Mouse (Mus musculus) liver, embryonic 14.5 days (tissue): ENCODE measurements around the gene Kcnma1.

ENCODE experiments used
- CTCF ChIP-seq: IDR thresholded peaks from 2 replicates; pipeline ENCODE4 v1.5.1; 2016; ENCODE audit warnings: antibody characterized with exemption, low read depth, control low read depth
- EP300 ChIP-seq: IDR thresholded peaks from 2 replicates; pipeline ENCODE4 v1.6.1; 2016; ENCODE audit warnings: antibody characterized with exemption, low read depth

DNA sequence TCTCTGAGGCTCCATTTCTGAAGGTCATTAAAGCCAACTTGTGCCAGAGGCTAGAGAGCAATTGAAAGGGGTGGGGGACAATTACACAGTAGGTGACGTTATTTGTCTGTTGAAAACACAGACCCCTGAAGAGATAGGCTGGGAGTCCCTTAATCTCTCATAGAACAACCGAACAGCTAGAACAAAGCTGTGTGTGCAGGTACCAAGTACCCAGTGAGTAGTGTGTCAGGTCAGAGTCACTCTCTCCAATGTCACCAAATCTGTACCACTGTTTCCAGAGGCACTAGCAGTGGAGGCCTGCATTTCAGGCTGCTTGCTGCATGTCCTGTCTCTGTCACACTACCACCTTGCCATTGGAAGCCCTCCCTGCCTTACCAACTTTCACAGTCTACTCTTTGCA, 22.3 kb upstream of the Kcnma1 start:
- TF ChIP-seq CTCF (no peak), EP300 (no peak)
